In the genomic region with DNA sequence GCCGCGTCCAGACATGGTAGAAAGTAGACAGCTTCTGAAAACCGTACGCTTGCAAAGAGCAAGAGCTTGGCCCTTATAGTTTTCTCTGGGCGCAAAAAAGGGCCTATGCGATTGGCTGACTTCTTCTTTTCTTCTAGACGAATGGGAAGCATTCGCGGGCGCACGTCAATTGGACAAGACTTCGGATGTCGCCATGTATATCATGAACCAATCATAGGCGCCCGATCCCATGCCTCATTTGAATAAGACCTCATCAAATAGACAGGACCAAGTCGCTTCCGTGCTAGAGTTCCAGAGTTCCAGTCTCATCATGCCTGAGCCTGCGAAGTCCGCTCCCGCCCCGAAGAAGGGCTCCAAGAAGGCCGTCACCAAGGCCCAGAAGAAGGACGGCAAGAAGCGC, we compare ENCODE assay signal across 7 mouse cellular contexts. TPM values are rescaled to one million over a fixed set of nuclear protein-coding genes. Genes with fewer than 3 reads are reported as not detected.
DNase-seq lines count a peak whose midpoint lies in the region; ATAC-seq and TF ChIP-seq lines count a peak whose summit lies in the region.
"Not testable (repeated sequence)": the region's sequence is repeated elsewhere in the genome, so short reads cannot be mapped to it uniquely, and the experiment has no call there.

A gene (minus strand): TSS at position 47 of the 400 bp plus-strand sequence.
A gene (plus strand): TSS at position 283 of the 400 bp plus-strand sequence.

- not testable (repeated sequence) for H3K4me1 ChIP-seq in forebrain, embryonic 15.5 days; heart, embryonic 15.5 days (replicated peaks); intestine, embryonic 14.5 days (replicated peaks; ENCODE audit: control insufficient read depth, insufficient read depth, low read length); liver, postnatal 0 days (ENCODE audit: insufficient read depth)

- H3K27ac ChIP-seq in forebrain, embryonic 15.5 days (replicated peaks); heart, embryonic 15.5 days; intestine, embryonic 14.5 days (ENCODE audit: low read depth); liver, postnatal 0 days (ENCODE audit: low read depth): not testable (repeated sequence)

- not testable (repeated sequence) for H3K4me3 ChIP-seq in forebrain, embryonic 15.5 days; heart, embryonic 15.5 days; intestine, embryonic 14.5 days (ENCODE audit: low read depth, low read length); liver, postnatal 0 days (ENCODE audit: low read depth, low read length); myocyte

- H3K27me3 ChIP-seq in forebrain, embryonic 15.5 days; heart, embryonic 15.5 days; intestine, embryonic 14.5 days (replicated peaks; ENCODE audit: control insufficient read depth, insufficient read depth, low read length); liver, postnatal 0 days (ENCODE audit: insufficient read depth, low read length); myocyte (ENCODE audit: control insufficient read depth, insufficient read depth, insufficient read length): not testable (repeated sequence)

- not testable (repeated sequence) for H3K9me3 ChIP-seq in forebrain, embryonic 15.5 days; heart, embryonic 15.5 days (replicated peaks); intestine, embryonic 14.5 days (ENCODE audit: control insufficient read depth, low read length); liver, postnatal 0 days (ENCODE audit: low read length)

- peak; percentile 97 for ATAC-seq in forebrain, embryonic 15.5 days (replicated peaks)
- peak; percentile 94 for ATAC-seq in heart, embryonic 15.5 days (replicated peaks; ENCODE audit: insufficient number of reproducible peaks, insufficient read depth, low FRiP score, low read depth)
- peak; percentile 91 for ATAC-seq in intestine, embryonic 14.5 days (replicated peaks; ENCODE audit: low FRiP score, low TSS enrichment, low read depth)
- ATAC-seq in liver, postnatal 0 days: peak; percentile 86

- not testable (repeated sequence) for H3K4me2 ChIP-seq in forebrain, embryonic 15.5 days (replicated peaks); heart, embryonic 15.5 days; intestine, embryonic 14.5 days (ENCODE audit: low read length); liver, postnatal 0 days (ENCODE audit: low read depth, low read length); myocyte (ENCODE audit: low read depth)

- not testable (repeated sequence) for H3ac ChIP-seq in myocyte (ENCODE audit: control insufficient read depth, insufficient read length)

- not testable (repeated sequence) for DNase-seq in adrenal gland, postnatal 4 days (ENCODE audit: low spot score in 2 of 2); intestine, embryonic 14.5 days (ENCODE audit: low spot score); left cerebral cortex, adult 8-10 months (ENCODE audit: low spot score in 2 of 2); liver, postnatal 0 days

- not testable (repeated sequence) for TF ChIP-seq POLR2A in myocyte (IDR thresholded peaks at IDR 0.05; ENCODE audit: insufficient read length, low read depth)

- H3K79me2 ChIP-seq in myocyte (ENCODE audit: control insufficient read depth, insufficient read depth): not testable (repeated sequence)

- not testable (repeated sequence) for H3K36me3 ChIP-seq in forebrain, embryonic 15.5 days; heart, embryonic 15.5 days; intestine, embryonic 14.5 days (ENCODE audit: control insufficient read depth, insufficient read depth, low read length); liver, postnatal 0 days (replicated peaks; ENCODE audit: insufficient read depth, low read length); myocyte (ENCODE audit: control insufficient read depth, insufficient read depth)

- WGBS in forebrain, embryonic 15.5 days: no CpG with 5 or more reads among the region's 24 CpGs
- no CpG with 5 or more reads among the region's 24 CpGs for WGBS in heart, embryonic 15.5 days
- no CpG with 5 or more reads among the region's 24 CpGs for WGBS in intestine, embryonic 14.5 days
- no CpG with 5 or more reads among the region's 24 CpGs for WGBS in liver, postnatal 0 days (ENCODE audit: insufficient replicate concordance)

- not testable (repeated sequence) for TF ChIP-seq EP300 in liver, postnatal 0 days (IDR thresholded peaks at IDR 0.05; ENCODE audit: low read depth)

- TF ChIP-seq CTCF in liver, postnatal 0 days (IDR thresholded peaks at IDR 0.05; ENCODE audit: low read depth): not testable (repeated sequence)

- not testable (repeated sequence) for H3K9ac ChIP-seq in forebrain, embryonic 15.5 days (replicated peaks); heart, embryonic 15.5 days; intestine, embryonic 14.5 days (ENCODE audit: low read length); liver, postnatal 0 days (replicated peaks)

RNA-seq across cellular contexts. Expression of the first gene that starts in this region (rescaled TPM):
- total RNA-seq in adrenal gland, postnatal 4 days (2021): 100 to 1,000 TPM; 329 to 379 TPM
- polyA plus RNA-seq in forebrain, embryonic 15.5 days (2015; fragmentation: Nextera tagmentation; extraction: Ambion mirVana): 1,855 and 2,360 TPM in 2 replicates
- polyA plus RNA-seq in heart, embryonic 15.5 days (2015; fragmentation: Nextera tagmentation; extraction: Ambion mirVana): 1,372 and 1,424 TPM in 2 replicates
- polyA plus RNA-seq in intestine, embryonic 14.5 days (2014; fragmentation: Nextera tagmentation; extraction: Ambion mirVana): 4,338 and 4,830 TPM in 2 replicates
- total RNA-seq in left cerebral cortex, adult 8-10 months (2022): 10 to 100 TPM in 2 of 4 experiments, 1 to 10 TPM in 1, not detected in 1; 7.5 to 39.9 (median 17.1) TPM
- 3,753 and 3,756 TPM in 2 replicates for polyA plus RNA-seq in liver, postnatal 0 days (2015; fragmentation: Nextera tagmentation; extraction: Ambion mirVana)
- polyA plus RNA-seq in myocyte (2012; fragmentation: generic; extraction: Trizol): 730 TPM

RNA-seq across cellular contexts. Expression of the second gene that starts in this region (rescaled TPM):
- total RNA-seq in adrenal gland, postnatal 4 days (2021): 100 to 1,000 TPM; 346 to 390 TPM
- polyA plus RNA-seq in forebrain, embryonic 15.5 days (2015; fragmentation: Nextera tagmentation; extraction: Ambion mirVana): 11.5 and 15.4 TPM in 2 replicates
- 7.8 TPM in 2 replicates for polyA plus RNA-seq in heart, embryonic 15.5 days (2015; fragmentation: Nextera tagmentation; extraction: Ambion mirVana)
- 22.1 and 24.2 TPM in 2 replicates for polyA plus RNA-seq in intestine, embryonic 14.5 days (2014; fragmentation: Nextera tagmentation; extraction: Ambion mirVana)
- total RNA-seq in left cerebral cortex, adult 8-10 months (2022): 10 to 100 TPM; 26.6 to 43.8 (median 31.6) TPM
- polyA plus RNA-seq in liver, postnatal 0 days (2015; fragmentation: Nextera tagmentation; extraction: Ambion mirVana): 14.9 and 15.6 TPM in 2 replicates
- polyA plus RNA-seq in myocyte (2012; fragmentation: generic; extraction: Trizol): 71.7 TPM

Comparison
In these comparisons a context has a peak if more than half of its experiments do, and no peak if none do; other contexts are left out.
1. RNA of the first gene that starts in this region (total RNA-seq): 329 to 379 TPM in adrenal gland, postnatal 4 days; 7.5 to 39.9 TPM in left cerebral cortex, adult 8-10 months; every median in the first group is over 4 times any median in the second.
2. RNA of the second gene that starts in this region (total RNA-seq): 346 to 390 TPM in adrenal gland, postnatal 4 days; 26.6 to 43.8 TPM in left cerebral cortex, adult 8-10 months; every median in the first group is over 4 times any median in the second.
3. Peak in every context shown above with its lines, with median percentiles within 50 percentile points of each other: ATAC-seq.